Mouse (Mus musculus) hindbrain, embryonic 12.5 days (tissue): ENCODE data around the gene C2cd4a. TPM values are rescaled to one million over a fixed set of nuclear protein-coding genes. Genes with fewer than 3 reads are reported as not detected.

Source experiments
- ATAC-seq: fragments of 200-750 bp; cut with Nextera tagmentation; 2 replicates; pipeline ENCODE4 v1.8.0; 2017; ENCODE audit warnings: moderate TSS enrichment; ENCODE audit not compliant: low FRiP score
- H3K27ac ChIP-seq: fragments of 300-500 bp; sonication (generic); 2 replicates; pipeline ENCODE4 v1.5.1; 2016; ENCODE audit warnings: mild to moderate bottlenecking
- H3K27me3 ChIP-seq: fragments of 300-500 bp; sonication (generic); 2 replicates; pipeline ENCODE4 v1.6.1; 2016; ENCODE audit warnings: mild to moderate bottlenecking
- H3K36me3 ChIP-seq: fragments of 300-500 bp; sonication (generic); 2 replicates; pipeline ENCODE4 v1.6.1; 2016; ENCODE audit warnings: mild to moderate bottlenecking
- H3K4me1 ChIP-seq: fragments of 300-500 bp; sonication (generic); 2 replicates; pipeline ENCODE4 v1.6.1; 2016
- H3K4me2 ChIP-seq: fragments of 300-500 bp; sonication (generic); replicated peaks from 2 replicates; pipeline ENCODE4 v1.6.1; 2016; ENCODE audit warnings: mild to moderate bottlenecking
- H3K4me3 ChIP-seq: fragments of 300-500 bp; sonication (generic); 2 replicates; pipeline ENCODE4 v1.5.1; 2016; ENCODE audit warnings: mild to moderate bottlenecking
- H3K9ac ChIP-seq: fragments of 300-500 bp; sonication (generic); 2 replicates; pipeline ENCODE4 v1.6.1; 2016; ENCODE audit warnings: mild to moderate bottlenecking, moderate library complexity
- H3K9me3 ChIP-seq: fragments of 300-500 bp; sonication (generic); replicated peaks from 2 replicates; pipeline ENCODE4 v1.6.1; 2016; ENCODE audit warnings: mild to moderate bottlenecking
- WGBS: fragments of 180-500 bp; shearing (Covaris S2); methylation state at CpG from one replicate; pipeline ENCODE4 v1.1.7; 2016; 5-methylcytosine and 5-hydroxymethylcytosine counted together
- polyA plus RNA-seq: library from polyadenylated mRNA; unstranded; fragments of >200 nt; fragmentation: Nextera tagmentation; extraction: Ambion mirVana; gene quantifications from 2 replicates; pipeline ENCODE4 v1.2.1, GENCODE M21; 2016

Gene C2cd4a
- polyA plus RNA-seq, 1 experiment from 2014 or later, result not detected

DNA sequence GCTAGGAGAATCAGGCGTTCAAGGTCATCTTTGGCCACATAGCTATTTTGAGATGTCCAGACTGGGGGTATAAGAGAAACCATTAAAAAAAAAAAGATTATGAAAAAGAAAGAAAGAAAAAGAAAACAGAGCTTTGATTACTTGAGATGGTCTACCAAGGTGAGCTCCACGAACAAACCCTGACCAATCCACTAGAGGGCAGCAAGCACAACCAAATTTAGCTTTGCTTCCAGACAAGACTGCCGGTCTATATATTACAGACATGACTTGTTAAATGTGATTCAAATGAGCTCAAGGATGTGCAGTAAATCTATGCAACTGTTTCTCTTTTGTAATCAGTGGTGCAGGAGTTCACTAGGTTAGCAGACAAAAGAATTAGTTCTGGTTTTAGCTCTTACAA lies 3.9 kb downstream of the C2cd4a start:
- Histone ChIP-seq H3K27me3 (peaks cover 47% of the 10 kb centered on the region), H3K9me3 (no peaks in the 10 kb centered on the region), H3K4me3 (no peak overlapping the region), H3K27ac (no peak overlapping the region), H3K4me1 (peaks cover 18% of the 10 kb centered on the region), H3K9ac (no peak overlapping the region), H3K36me3 (no peaks in the 10 kb centered on the region), H3K4me2 (no peak overlapping the region)
- no peak for ATAC-seq
- 7% methylated on average over 3 of the region's 3 CpGs for WGBS

DNA sequence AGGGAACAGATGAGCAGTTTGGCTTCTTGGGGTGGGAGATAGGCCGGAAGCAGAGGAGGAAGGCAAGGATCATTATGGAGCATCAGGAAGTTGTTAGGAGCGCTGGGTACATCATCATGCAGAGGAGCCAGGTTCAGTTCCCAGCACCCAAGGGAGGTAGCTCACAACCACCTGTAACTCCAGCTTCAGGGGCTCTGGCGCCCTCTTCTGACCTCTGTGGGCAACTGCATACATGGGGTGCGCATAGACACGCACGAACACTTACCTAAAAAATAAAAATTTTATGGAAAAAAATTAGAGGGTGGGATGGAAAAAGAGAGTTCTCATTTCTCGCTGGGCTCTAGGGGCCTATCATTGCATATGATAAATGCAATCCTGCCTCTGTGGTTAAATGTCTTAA lies 6.6 kb downstream of the C2cd4a start:
- Histone ChIP-seq H3K27me3 (peaks cover 20% of the 10 kb centered on the region), H3K27ac (no peak overlapping the region), H3K4me2 (no peak overlapping the region), H3K36me3 (no peaks in the 10 kb centered on the region), H3K9ac (no peak overlapping the region), H3K4me1 (peaks cover 3% of the 10 kb centered on the region; the same call in 1 of the 2 replicates), H3K9me3 (no peaks in the 10 kb centered on the region), H3K4me3 (no peak overlapping the region)
- WGBS, result 87% methylated on average over 7 of the region's 7 CpGs
- no peak for ATAC-seq

DNA sequence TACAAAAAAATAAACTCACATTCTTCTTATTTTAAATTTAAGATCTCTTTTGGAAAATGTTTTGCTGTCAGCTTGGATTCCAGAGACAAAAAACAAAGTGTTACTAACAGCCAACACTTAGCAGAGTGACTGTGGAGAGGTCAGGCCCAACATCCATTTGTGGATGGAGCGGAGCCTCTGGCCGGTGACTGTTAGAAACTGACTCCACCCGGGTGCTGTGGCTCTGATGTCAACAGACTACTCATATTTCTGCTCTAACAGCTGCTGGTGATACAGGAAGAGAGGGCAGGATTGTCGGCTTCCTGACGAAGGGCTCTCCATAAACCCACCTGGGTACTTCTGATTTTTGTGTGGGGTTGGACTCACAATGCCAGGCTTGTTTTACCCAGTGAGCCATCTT lies 9.0 kb downstream of the C2cd4a start:
- ATAC-seq, result no peak
- Histone ChIP-seq H3K9me3 (no peaks in the 10 kb centered on the region), H3K4me3 (no peak overlapping the region), H3K4me1 (no peaks in the 10 kb centered on the region), H3K9ac (no peak overlapping the region), H3K4me2 (no peak overlapping the region), H3K27me3 (no peaks in the 10 kb centered on the region), H3K36me3 (no peaks in the 10 kb centered on the region), H3K27ac (no peak overlapping the region)
- 73% methylated on average over 5 of the region's 5 CpGs for WGBS

DNA sequence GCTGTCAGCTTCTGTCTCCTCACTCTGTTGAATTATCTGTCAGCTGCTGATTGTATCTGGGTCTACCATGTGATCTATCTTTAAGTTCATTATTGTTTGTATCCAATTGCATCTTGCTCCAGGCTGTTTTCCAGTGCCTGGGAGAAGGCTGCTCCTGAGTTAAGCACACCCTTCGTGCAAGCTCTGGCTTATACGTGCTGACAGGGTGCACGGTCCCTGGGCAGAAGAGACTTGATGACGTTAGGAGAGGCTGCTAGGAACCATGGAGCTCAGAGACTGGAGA lies 13.5 kb downstream of the C2cd4a start:
- 88% methylated on average over 4 of the region's 4 CpGs for WGBS
- H3K4me2 ChIP-seq, result no peak overlapping the region
- H3K27ac ChIP-seq, result no peak overlapping the region
- no peak overlapping the region for H3K4me3 ChIP-seq
- no peaks in the 10 kb centered on the region for H3K27me3 ChIP-seq
- ATAC-seq, result no peak
- no peaks in the 10 kb centered on the region for H3K9me3 ChIP-seq
- H3K36me3 ChIP-seq, result no peaks in the 10 kb centered on the region
- H3K9ac ChIP-seq, result no peak overlapping the region
- H3K4me1 ChIP-seq, result peaks cover 3% of the 10 kb centered on the region; the same call in 1 of the 2 replicates

DNA sequence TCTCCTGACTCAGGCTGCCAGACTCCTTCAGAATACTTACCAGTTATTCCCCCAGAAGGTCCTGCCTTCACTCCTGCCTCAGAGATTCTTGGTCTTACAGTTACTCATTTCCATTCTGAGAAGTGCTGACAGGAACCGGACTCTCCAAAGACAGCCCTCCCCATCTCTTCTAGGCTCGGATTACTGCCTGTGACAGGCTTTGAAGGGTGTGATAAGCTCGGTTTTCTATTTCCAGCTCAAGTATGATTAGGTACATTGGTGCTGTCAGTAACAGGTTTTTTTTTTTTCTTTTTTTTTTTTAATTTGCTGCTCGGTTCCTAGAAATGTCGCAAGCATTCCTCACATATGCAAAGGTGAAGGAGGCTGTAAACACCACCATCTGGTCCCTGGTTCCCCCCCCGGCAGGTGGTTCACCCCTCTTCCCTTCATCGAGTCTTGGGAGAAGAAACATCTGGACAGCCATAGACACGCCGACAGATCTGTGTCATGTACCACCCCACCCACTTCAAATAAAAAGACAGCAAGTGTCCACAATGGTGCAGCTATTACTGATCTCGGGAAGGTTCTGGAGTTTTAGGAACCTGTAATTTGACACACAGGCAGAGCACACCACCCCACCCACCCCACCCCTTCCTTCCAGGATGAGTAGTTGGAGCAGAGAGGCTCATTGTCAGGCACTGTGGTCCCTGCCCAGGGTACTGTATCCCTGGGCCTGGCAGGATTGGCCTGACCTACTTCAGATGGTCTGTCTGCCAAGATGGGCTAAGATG lies 14.0 kb downstream of the C2cd4a start:
- Histone ChIP-seq H3K27ac (no peak overlapping the region), H3K4me3 (no peak overlapping the region), H3K9ac (no peak overlapping the region), H3K4me1 (peaks cover 3% of the 10 kb centered on the region; the same call in 1 of the 2 replicates), H3K4me2 (no peak overlapping the region), H3K9me3 (no peaks in the 10 kb centered on the region), H3K36me3 (no peaks in the 10 kb centered on the region), H3K27me3 (no peaks in the 10 kb centered on the region)
- 64% methylated on average over 10 of the region's 10 CpGs for WGBS
- ATAC-seq, result no peak

DNA sequence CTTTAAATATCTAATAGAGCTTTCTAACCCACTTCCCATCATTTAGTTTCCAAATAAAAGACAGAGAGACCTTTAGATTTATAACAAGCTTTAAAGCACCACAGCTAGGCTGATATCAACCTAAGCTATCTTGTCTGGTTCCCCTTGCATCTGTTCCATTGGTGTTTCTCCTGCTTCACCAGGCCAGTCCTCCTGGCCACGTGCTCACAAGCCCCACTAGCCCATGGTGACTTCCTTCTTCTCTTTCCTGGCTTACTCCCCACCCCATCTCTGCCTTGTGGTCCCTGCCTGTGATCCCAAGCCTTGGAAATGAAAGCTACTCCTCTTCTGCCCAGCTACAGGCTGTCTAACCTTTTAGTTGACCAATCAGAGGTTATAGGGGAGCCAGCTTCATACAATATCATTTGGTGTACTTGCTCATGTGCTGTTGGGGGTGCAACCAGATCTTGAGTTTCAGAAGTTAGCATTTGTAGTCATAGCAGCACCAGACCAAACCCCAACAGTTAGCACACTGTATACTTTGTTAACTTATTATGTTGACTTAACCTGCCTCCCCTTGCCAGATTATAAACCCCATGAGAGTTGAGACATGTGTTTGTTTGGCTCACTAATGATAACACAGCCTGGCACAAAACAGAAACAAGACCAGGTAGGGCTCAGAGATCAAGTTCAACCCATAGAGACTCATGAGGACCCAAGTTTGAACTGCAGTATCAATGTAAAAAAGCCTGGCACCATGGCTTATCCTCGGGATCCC lies 15.8 kb downstream of the C2cd4a start:
- ATAC-seq, result no peak
- H3K4me2 ChIP-seq, result no peak overlapping the region
- no peaks in the 10 kb centered on the region for H3K36me3 ChIP-seq
- no peak overlapping the region for H3K9ac ChIP-seq
- no peak overlapping the region for H3K27ac ChIP-seq
- H3K4me1 ChIP-seq, result peaks cover 3% of the 10 kb centered on the region; the same call in 1 of the 2 replicates
- no peaks in the 10 kb centered on the region for H3K9me3 ChIP-seq
- H3K4me3 ChIP-seq, result no peak overlapping the region
- H3K27me3 ChIP-seq, result no peaks in the 10 kb centered on the region
- WGBS, result 67% methylated on average over 2 of the region's 2 CpGs

DNA sequence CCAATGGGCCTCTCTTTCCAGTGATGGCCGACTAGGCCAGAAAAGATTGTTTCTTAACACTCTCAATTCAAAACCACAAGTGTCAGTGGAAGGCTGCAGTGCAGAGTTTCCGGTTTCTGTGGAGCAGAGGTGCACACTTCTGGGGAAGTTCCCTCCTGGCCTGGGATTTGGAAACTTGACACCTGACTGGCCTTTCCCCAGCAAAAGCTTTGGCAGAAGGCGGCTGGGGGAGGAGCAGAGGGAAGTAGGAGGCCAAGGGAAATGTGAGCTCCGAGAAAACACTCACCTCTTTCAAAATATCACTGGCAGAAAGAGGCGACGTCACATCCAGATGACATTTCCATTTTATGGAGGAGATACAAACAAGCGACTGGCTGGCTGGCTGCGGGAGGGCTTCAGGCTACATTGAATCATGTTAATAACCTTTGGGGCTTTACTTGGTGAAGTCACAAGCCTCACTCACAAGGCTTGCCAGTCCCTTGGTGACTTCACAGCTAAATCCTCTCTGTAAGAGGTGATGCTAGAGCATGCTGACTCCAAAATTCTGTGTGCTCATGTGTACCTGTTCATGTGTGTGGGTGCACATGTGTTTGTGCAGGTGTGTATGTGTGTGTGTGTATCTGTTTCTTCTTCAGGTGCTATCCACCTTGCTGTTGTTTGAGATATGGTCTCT lies 18.3 kb downstream of the C2cd4a start:
- H3K27me3 ChIP-seq, result no peaks in the 10 kb centered on the region
- H3K9me3 ChIP-seq, result no peaks in the 10 kb centered on the region
- WGBS, result 18% methylated on average over 8 of the region's 8 CpGs
- H3K9ac ChIP-seq, result no peak overlapping the region
- ATAC-seq, result no peak
- H3K4me2 ChIP-seq, result no peak overlapping the region
- H3K4me1 ChIP-seq, result peaks cover 3% of the 10 kb centered on the region; the same call in 1 of the 2 replicates
- H3K27ac ChIP-seq, result no peak overlapping the region; the same call in 1 of the 2 replicates
- no peaks in the 10 kb centered on the region for H3K36me3 ChIP-seq
- H3K4me3 ChIP-seq, result no peak overlapping the region

DNA sequence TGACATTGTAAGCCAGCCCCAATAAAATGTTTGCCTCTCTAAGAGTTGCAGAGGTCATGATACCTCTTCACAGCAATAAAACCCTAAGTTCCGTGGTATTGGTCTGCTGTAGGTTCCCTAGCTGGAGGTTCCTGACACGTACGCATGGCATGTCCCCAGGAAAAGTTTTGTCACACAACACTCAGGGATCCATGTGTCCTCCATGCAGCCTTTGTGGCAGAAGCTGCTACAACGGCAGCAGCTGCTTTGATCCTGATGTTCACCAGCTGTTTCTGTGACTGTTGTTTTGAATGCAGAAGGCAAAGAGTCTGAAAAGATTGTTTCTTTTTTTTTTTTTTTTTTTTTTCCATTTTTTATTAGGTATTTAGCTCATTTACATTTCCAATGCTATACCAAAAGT lies 19.0 kb downstream of the C2cd4a start:
- Histone ChIP-seq H3K9me3 (no peaks in the 10 kb centered on the region), H3K9ac (no peak overlapping the region), H3K4me3 (no peak overlapping the region), H3K36me3 (no peaks in the 10 kb centered on the region), H3K27me3 (no peaks in the 10 kb centered on the region), H3K4me2 (no peak overlapping the region), H3K4me1 (peaks cover 3% of the 10 kb centered on the region; the same call in 1 of the 2 replicates), H3K27ac (no peak overlapping the region)
- no peak for ATAC-seq
- WGBS, result 79% methylated on average over 4 of the region's 4 CpGs

DNA sequence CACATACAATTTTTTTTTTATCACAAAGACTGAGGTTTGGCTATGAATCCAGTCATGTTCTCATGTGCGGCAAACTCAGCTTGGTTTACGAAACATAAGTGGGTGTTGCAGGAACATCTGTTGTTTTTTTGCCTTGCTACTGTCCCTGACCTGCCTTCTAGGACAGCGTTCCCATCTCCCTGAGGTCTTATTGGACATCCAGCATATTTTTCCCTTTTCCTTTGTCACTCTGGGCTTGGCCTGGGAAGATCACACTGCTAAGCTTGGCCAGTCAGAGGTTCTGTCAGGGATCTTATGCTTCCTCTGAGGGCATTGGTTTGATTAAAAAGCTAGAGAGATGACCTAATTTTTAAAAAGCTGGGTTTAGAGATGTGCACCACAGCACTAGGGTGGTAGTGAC lies 21.0 kb downstream of the C2cd4a start:
- no peak for ATAC-seq
- H3K9ac ChIP-seq, result no peak overlapping the region
- WGBS, result 80% methylated on average over 3 of the region's 3 CpGs
- H3K27me3 ChIP-seq, result no peaks in the 10 kb centered on the region
- no peaks in the 10 kb centered on the region for H3K9me3 ChIP-seq
- H3K4me1 ChIP-seq, result peaks cover 7% of the 10 kb centered on the region; the same call in 1 of the 2 replicates
- H3K36me3 ChIP-seq, result no peaks in the 10 kb centered on the region
- no peak overlapping the region for H3K4me3 ChIP-seq
- H3K27ac ChIP-seq, result no peak overlapping the region
- no peak overlapping the region for H3K4me2 ChIP-seq

DNA sequence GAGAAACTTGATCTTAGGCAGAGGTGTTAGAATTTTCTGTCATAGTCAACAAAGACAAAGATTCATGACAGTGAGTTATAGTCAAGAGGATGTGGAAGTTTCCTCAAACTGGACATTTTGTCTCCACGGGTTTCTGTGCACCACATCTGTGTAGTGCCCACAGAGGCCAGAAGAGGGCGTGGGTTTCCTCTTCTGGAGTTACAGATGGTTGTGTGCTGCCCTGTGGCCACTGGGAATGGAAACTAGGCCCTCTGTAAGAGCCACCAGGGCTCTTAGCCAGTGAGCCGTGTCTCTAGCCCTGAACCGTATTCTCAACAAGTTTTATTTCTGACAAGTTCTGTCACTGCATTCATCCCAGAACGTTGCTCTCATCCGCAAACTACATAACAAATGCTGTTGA lies 21.6 kb downstream of the C2cd4a start:
- Histone ChIP-seq H3K9me3 (no peaks in the 10 kb centered on the region), H3K4me3 (no peak overlapping the region), H3K4me2 (no peak overlapping the region), H3K27ac (no peak overlapping the region), H3K36me3 (no peaks in the 10 kb centered on the region), H3K9ac (no peak overlapping the region), H3K27me3 (no peaks in the 10 kb centered on the region), H3K4me1 (peaks cover 7% of the 10 kb centered on the region; the same call in 1 of the 2 replicates)
- no peak for ATAC-seq
- WGBS, result 63% methylated on average over 6 of the region's 6 CpGs

DNA sequence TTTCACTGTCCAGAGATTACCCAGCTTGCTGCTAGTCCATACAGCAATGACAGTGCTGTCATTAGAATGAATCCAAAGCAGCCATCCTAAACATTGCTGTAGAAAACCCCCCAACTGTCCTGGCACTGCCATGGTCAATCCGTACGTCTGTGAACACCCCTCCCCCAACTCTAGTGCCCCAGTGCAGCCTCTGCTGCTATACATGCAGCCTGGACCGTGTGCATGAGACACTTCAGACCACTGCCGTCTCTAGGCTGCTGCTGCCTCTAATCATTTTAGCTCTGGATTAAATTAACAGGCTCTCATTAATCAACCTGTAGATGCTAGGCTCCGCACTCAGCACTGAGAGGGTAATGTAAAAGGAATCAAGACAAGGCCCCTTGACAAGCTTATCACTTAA lies 25.1 kb downstream of the C2cd4a start:
- Histone ChIP-seq H3K27me3 (no peaks in the 10 kb centered on the region), H3K9ac (no peak overlapping the region), H3K36me3 (no peaks in the 10 kb centered on the region), H3K4me3 (no peak overlapping the region), H3K4me1 (0 out of 2 replicates have a peak, but pooled peaks cover 4% of the 10 kb centered on the region), H3K9me3 (no peaks in the 10 kb centered on the region), H3K4me2 (no peak overlapping the region), H3K27ac (no peak overlapping the region)
- WGBS, result 68% methylated on average over 5 of the region's 5 CpGs
- ATAC-seq, result no peak

DNA sequence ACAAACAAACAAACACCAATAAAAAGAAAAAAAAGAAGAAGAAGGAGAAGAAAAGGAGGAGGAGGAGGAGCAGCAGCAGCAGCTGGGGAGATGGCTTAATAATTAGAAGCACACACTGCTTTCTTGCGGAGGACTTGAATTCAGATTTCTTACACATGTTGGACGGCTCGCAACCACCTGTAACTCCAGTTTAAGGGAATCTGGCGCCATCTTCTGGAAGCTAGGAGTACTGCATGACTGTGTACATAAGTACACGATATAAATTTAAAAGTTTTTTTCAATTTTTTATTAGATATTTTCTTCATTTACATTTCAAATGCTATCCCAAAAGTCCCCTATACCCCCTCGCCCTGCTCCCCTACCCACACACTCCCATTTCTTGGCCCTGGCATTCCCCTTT lies 29.9 kb downstream of the C2cd4a start:
- 34% methylated on average over 6 of the region's 6 CpGs for WGBS
- Histone ChIP-seq H3K4me2 (no peak overlapping the region), H3K27ac (no peak overlapping the region), H3K9ac (no peak overlapping the region), H3K9me3 (no peaks in the 10 kb centered on the region), H3K4me1 (0 out of 2 replicates have a peak, but pooled peaks cover 4% of the 10 kb centered on the region), H3K36me3 (no peaks in the 10 kb centered on the region), H3K4me3 (no peak overlapping the region), H3K27me3 (no peaks in the 10 kb centered on the region)
- no peak for ATAC-seq
